Comparison of ENCODE assay signal across 8 mouse cellular contexts in the genomic region with DNA sequence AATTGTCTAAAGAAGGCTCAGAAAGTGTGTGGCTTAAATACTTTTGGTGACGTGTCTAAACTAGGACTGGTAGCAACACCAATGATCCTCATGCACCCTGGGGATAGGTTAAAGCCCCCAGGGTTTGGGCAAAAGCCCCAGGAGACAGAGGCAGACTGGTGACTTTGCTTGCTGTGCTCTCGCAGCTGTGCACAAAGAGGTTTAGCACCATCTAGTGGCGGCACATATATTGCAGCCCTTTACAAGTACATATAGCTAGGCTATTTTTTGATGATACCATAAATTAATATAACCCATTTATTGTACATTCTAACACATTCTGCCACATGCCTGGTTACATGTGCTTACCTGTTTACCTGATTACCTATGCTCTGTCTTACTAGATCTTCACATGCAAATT.
A peak's percentile ranks its signal among the peaks of the same experiment; 100 is the strongest.
DNase-seq lines count a peak whose midpoint lies in the region; ATAC-seq and TF ChIP-seq lines count a peak whose summit lies in the region.

No protein-coding gene starts in this region.

- peak; percentile 40 for DNase-seq in urinary bladder, postnatal 25 days (ENCODE audit: low spot score)
- no peak for DNase-seq in urinary bladder, postnatal 4 days (ENCODE audit: low spot score in 2 of 2)
- peak; percentile 45 to 49 for DNase-seq in adrenal gland, postnatal 36 days
- DNase-seq in limb, embryonic 10.5 days (ENCODE audit: low spot score), result peak; percentile 45
- DNase-seq in neural tube, embryonic 11.5 days (ENCODE audit: low spot score), result peak; percentile 30
- no peak for DNase-seq in yolk sac, embryonic 10.5 days (ENCODE audit: low spot score)

- H3K4me1 ChIP-seq in forebrain, embryonic 12.5 days, result no peaks in the 10 kb centered on the region
- H3K4me1 ChIP-seq in intestine, postnatal 0 days (replicated peaks; ENCODE audit: control insufficient read depth, insufficient read depth, low read length), result no peaks in the 10 kb centered on the region
- H3K4me1 ChIP-seq in limb, embryonic 10.5 days, result no peaks in the 10 kb centered on the region
- H3K4me1 ChIP-seq in neural tube, embryonic 11.5 days (ENCODE audit: control insufficient read depth, insufficient read depth, low read length), result no peaks in the 10 kb centered on the region

- no peak overlapping the region for H3K27ac ChIP-seq in forebrain, embryonic 12.5 days
- H3K27ac ChIP-seq in intestine, postnatal 0 days (ENCODE audit: low read depth, low read length), result no peak overlapping the region
- no peak overlapping the region for H3K27ac ChIP-seq in limb, embryonic 10.5 days
- no peak overlapping the region for H3K27ac ChIP-seq in neural tube, embryonic 11.5 days (ENCODE audit: low read depth, low read length)

- H3K9ac ChIP-seq in forebrain, embryonic 12.5 days, result no peak overlapping the region
- H3K9ac ChIP-seq in intestine, postnatal 0 days (ENCODE audit: low read depth, low read length), result no peak overlapping the region
- H3K9ac ChIP-seq in neural tube, embryonic 11.5 days (ENCODE audit: low read length), result no peak overlapping the region

- H3K4me2 ChIP-seq in forebrain, embryonic 12.5 days, result no peak overlapping the region
- no peak overlapping the region for H3K4me2 ChIP-seq in intestine, postnatal 0 days (replicated peaks; ENCODE audit: low read depth)
- no peak overlapping the region for H3K4me2 ChIP-seq in neural tube, embryonic 11.5 days (ENCODE audit: low read depth)

- peak; percentile 88 for TF ChIP-seq CTCF in intestine, postnatal 0 days (IDR thresholded peaks at IDR 0.05; ENCODE audit: low read depth)

- ATAC-seq in forebrain, embryonic 12.5 days (ENCODE audit: low FRiP score), result peak; percentile 74; the same call in 1 of the 2 replicates
- ATAC-seq in intestine, postnatal 0 days, result no peak
- ATAC-seq in neural tube, embryonic 11.5 days (ENCODE audit: insufficient read depth, low FRiP score, low TSS enrichment), result peak; percentile 63; the same call in 1 of the 2 replicates

- H3K36me3 ChIP-seq in forebrain, embryonic 12.5 days (replicated peaks), result no peaks in the 10 kb centered on the region
- H3K36me3 ChIP-seq in intestine, postnatal 0 days (ENCODE audit: control insufficient read depth, insufficient read depth), result no peaks in the 10 kb centered on the region
- H3K36me3 ChIP-seq in limb, embryonic 10.5 days, result no peaks in the 10 kb centered on the region
- no peaks in the 10 kb centered on the region for H3K36me3 ChIP-seq in neural tube, embryonic 11.5 days (ENCODE audit: control insufficient read depth, insufficient read depth, low read length)

- 7% methylated on average over 3 of the region's 3 CpGs for WGBS in forebrain, embryonic 12.5 days
- WGBS in intestine, postnatal 0 days, result 3% methylated on average over 3 of the region's 3 CpGs
- WGBS in limb, embryonic 10.5 days, result 9% methylated on average over 3 of the region's 3 CpGs
- WGBS in neural tube, embryonic 11.5 days, result 8% methylated on average over 3 of the region's 3 CpGs

- no peaks in the 10 kb centered on the region for H3K27me3 ChIP-seq in forebrain, embryonic 12.5 days
- H3K27me3 ChIP-seq in intestine, postnatal 0 days (replicated peaks; ENCODE audit: control insufficient read depth, insufficient read depth, low read length), result no peaks in the 10 kb centered on the region
- no peaks in the 10 kb centered on the region for H3K27me3 ChIP-seq in limb, embryonic 10.5 days (ENCODE audit: low read depth, poor library complexity, severe bottlenecking)
- no peaks in the 10 kb centered on the region for H3K27me3 ChIP-seq in neural tube, embryonic 11.5 days (ENCODE audit: control insufficient read depth, insufficient read depth, low read length)

- H3K9me3 ChIP-seq in forebrain, embryonic 12.5 days, result no peaks in the 10 kb centered on the region
- H3K9me3 ChIP-seq in intestine, postnatal 0 days (ENCODE audit: control insufficient read depth), result no peaks in the 10 kb centered on the region
- no peaks in the 10 kb centered on the region for H3K9me3 ChIP-seq in limb, embryonic 10.5 days (replicated peaks)
- H3K9me3 ChIP-seq in neural tube, embryonic 11.5 days (ENCODE audit: control insufficient read depth, low read length), result no peaks in the 10 kb centered on the region

- H3K4me3 ChIP-seq in forebrain, embryonic 12.5 days (replicated peaks), result no peak overlapping the region
- no peak overlapping the region for H3K4me3 ChIP-seq in intestine, postnatal 0 days (ENCODE audit: low read depth, low read length)
- H3K4me3 ChIP-seq in limb, embryonic 10.5 days, result no peak overlapping the region
- no peak overlapping the region for H3K4me3 ChIP-seq in neural tube, embryonic 11.5 days (ENCODE audit: low read depth, low read length)

Comparison
In these comparisons a context has a peak if more than half of its experiments do, and no peak if none do; other contexts are left out.
1. DNase-seq: peak in urinary bladder, postnatal 25 days (single experiment), adrenal gland, postnatal 36 days (2 of 2), limb, embryonic 10.5 days (single experiment) and neural tube, embryonic 11.5 days (single experiment); none in urinary bladder, postnatal 4 days (0 of 2) and yolk sac, embryonic 10.5 days (single experiment).